Mouse (Mus musculus) intestine, embryonic 16.5 days (tissue): ENCODE results near the gene Med29. TPM values are rescaled to one million over a fixed set of nuclear protein-coding genes. Genes with fewer than 3 reads are reported as not detected.

Experiments
- ATAC-seq: fragments of 200-750 bp; cut with Nextera tagmentation; 2 replicates; pipeline ENCODE4 v1.8.0; 2017; ENCODE audit warnings: moderate TSS enrichment, moderate library complexity
- H3K27ac ChIP-seq: fragments of 300-500 bp; sonication (generic); 2 replicates; pipeline ENCODE4 v1.5.1; 2014; ENCODE audit warnings: mild to moderate bottlenecking, low read length
- H3K27me3 ChIP-seq: fragments of 300-500 bp; sonication (generic); replicated peaks from 2 replicates; pipeline ENCODE4 v1.6.1; 2014; ENCODE audit warnings: low read length, control low read depth, mixed read lengths; ENCODE audit not compliant: control insufficient read depth, insufficient read depth
- H3K36me3 ChIP-seq: fragments of 300-500 bp; sonication (generic); 2 replicates; pipeline ENCODE4 v1.6.1; 2014; ENCODE audit warnings: low read length, control low read depth; ENCODE audit not compliant: control insufficient read depth, insufficient read depth
- H3K4me1 ChIP-seq: fragments of 300-500 bp; sonication (generic); 2 replicates; pipeline ENCODE4 v1.6.1; 2014; ENCODE audit warnings: low read length, control low read depth, mixed read lengths; ENCODE audit not compliant: control insufficient read depth, insufficient read depth
- H3K4me2 ChIP-seq: fragments of 300-500 bp; sonication (generic); 2 replicates; pipeline ENCODE4 v1.6.1; 2014; ENCODE audit warnings: low read depth, low read length, control low read depth
- H3K4me3 ChIP-seq: fragments of 300-500 bp; sonication (generic); 2 replicates; pipeline ENCODE4 v1.5.1; 2014; ENCODE audit warnings: mild to moderate bottlenecking, low read length
- H3K9ac ChIP-seq: fragments of 300-500 bp; sonication (generic); 2 replicates; pipeline ENCODE4 v1.6.1; 2014; ENCODE audit warnings: low read depth, low read length
- H3K9me3 ChIP-seq: fragments of 300-500 bp; sonication (generic); 2 replicates; pipeline ENCODE4 v1.6.1; 2016; ENCODE audit warnings: low read length, control low read depth; ENCODE audit not compliant: control insufficient read depth
- WGBS: fragments of 180-500 bp; shearing (Covaris S2); extraction: QIAGEN DNeasy Blood & Tissue Kit; methylation state at CpG from one replicate; pipeline ENCODE4 v1.1.7; 2014; 5-methylcytosine and 5-hydroxymethylcytosine counted together
- polyA plus RNA-seq: library from polyadenylated mRNA; unstranded; fragments of >200 nt; fragmentation: Nextera tagmentation; extraction: Ambion mirVana; gene quantifications from 2 replicates; pipeline ENCODE4 v1.2.1, GENCODE M21; 2015

Gene Med29
- polyA plus RNA-seq, 1 experiment from 2014 or later, result 53.9 TPM

- ATAC-seq, result no peak
- WGBS, result 66% methylated on average over 3 of the region's 3 CpGs
Measured at GRCm38 (mm10) chr7:28354113-28354581, 38.4 kb downstream of the Med29 start.

GRCm38 (mm10) chr7:28353267-28353666 is 39.2 kb downstream of the Med29 start:
- no peak overlapping the region for H3K27ac ChIP-seq
- ATAC-seq, result no peak
- WGBS, result 95% methylated on average over 2 of the region's 2 CpGs
- H3K36me3 ChIP-seq, result peaks cover 27% of the 10 kb centered on the region
- no peaks in the 10 kb centered on the region for H3K27me3 ChIP-seq
- no peak overlapping the region for H3K4me2 ChIP-seq
- H3K4me3 ChIP-seq, result no peak overlapping the region
- no peaks in the 10 kb centered on the region for H3K9me3 ChIP-seq
- H3K9ac ChIP-seq, result no peak overlapping the region; the same call in 1 of the 2 replicates
- H3K4me1 ChIP-seq, result peaks cover 34% of the 10 kb centered on the region

More at GRCm38 (mm10) chr7:28354113-28354581, 38.4 kb downstream of the Med29 start:
- no peak overlapping the region for H3K27ac ChIP-seq
- H3K9ac ChIP-seq, result no peak overlapping the region
- H3K36me3 ChIP-seq, result peaks cover 27% of the 10 kb centered on the region
- H3K9me3 ChIP-seq, result no peaks in the 10 kb centered on the region
- no peaks in the 10 kb centered on the region for H3K27me3 ChIP-seq
- peaks cover 41% of the 10 kb centered on the region for H3K4me1 ChIP-seq
- no peak overlapping the region for H3K4me2 ChIP-seq
- no peak overlapping the region for H3K4me3 ChIP-seq

- Histone ChIP-seq H3K4me1 (peaks cover 19% of the 10 kb centered on the region), H3K4me2 (peak overlapping the region; percentile 86), H3K9me3 (no peaks in the 10 kb centered on the region), H3K27me3 (no peaks in the 10 kb centered on the region), H3K9ac (peak overlapping the region; percentile 99), H3K36me3 (peaks cover 27% of the 10 kb centered on the region), H3K27ac (peak overlapping the region; percentile 80; the same call in 1 of the 2 replicates), H3K4me3 (peak overlapping the region; percentile 90)
- WGBS, result 28% methylated on average over 4 of the region's 4 CpGs
- ATAC-seq, result no peak
Measured at GRCm38 (mm10) chr7:28351676-28352191, 40.8 kb downstream of the Med29 start.

- Histone ChIP-seq H3K4me2 (peak within 1 kb of the TSS; percentile 86), H3K36me3 (peaks cover 27% of the 10 kb centered on the region), H3K9ac (peak within 1 kb of the TSS; percentile 99), H3K27me3 (no peaks in the 10 kb centered on the region), H3K4me3 (peak within 1 kb of the TSS; percentile 90), H3K4me1 (peaks cover 17% of the 10 kb centered on the region), H3K27ac (peak within 1 kb of the TSS; percentile 81), H3K9me3 (no peaks in the 10 kb centered on the region)
- WGBS, result under 1% methylated on average over 50 of the region's 50 CpGs
- peak; percentile 92 for ATAC-seq
Measured at GRCm38 (mm10) chr7:28350155-28350883, 42.2 kb downstream of the Med29 start, which contains the start of gene Rps16. TSS of gene Rps16 (plus strand) at chr7:28350652.

GRCm38 (mm10) chr7:28348601-28349000 is 43.9 kb downstream of the Med29 start:
- H3K9ac ChIP-seq, result no peak overlapping the region
- no peaks in the 10 kb centered on the region for H3K9me3 ChIP-seq
- no peak overlapping the region for H3K4me2 ChIP-seq
- peaks cover 13% of the 10 kb centered on the region for H3K36me3 ChIP-seq
- no peak overlapping the region for H3K27ac ChIP-seq
- H3K4me3 ChIP-seq, result no peak overlapping the region
- no peaks in the 10 kb centered on the region for H3K27me3 ChIP-seq
- ATAC-seq, result no peak
- peaks cover 17% of the 10 kb centered on the region for H3K4me1 ChIP-seq
- 87% methylated on average over 7 of the region's 7 CpGs for whole genome bisulfite sequencing

- no peak overlapping the region for H3K4me2 ChIP-seq
- H3K27me3 ChIP-seq, result no peaks in the 10 kb centered on the region
- H3K9me3 ChIP-seq, result no peaks in the 10 kb centered on the region
- 64% methylated on average over 3 of the region's 3 CpGs for WGBS
- no peak for ATAC-seq
- H3K9ac ChIP-seq, result no peak overlapping the region
- peaks cover 5% of the 10 kb centered on the region for H3K36me3 ChIP-seq
- H3K4me1 ChIP-seq, result peaks cover 17% of the 10 kb centered on the region
- H3K27ac ChIP-seq, result no peak overlapping the region
- H3K4me3 ChIP-seq, result no peak overlapping the region
Measured at GRCm38 (mm10) chr7:28347746-28348145, 44.8 kb downstream of the Med29 start.

GRCm38 (mm10) chr7:28344637-28345036 is 47.9 kb downstream of the Med29 start:
- WGBS, result 4% methylated on average over 4 of the region's 4 CpGs

GRCm38 (mm10) chr7:28341381-28341780 is 51.1 kb downstream of the Med29 start:
- Histone ChIP-seq H3K9me3 (no peaks in the 10 kb centered on the region), H3K36me3 (no peaks in the 10 kb centered on the region), H3K9ac (no peak overlapping the region), H3K27me3 (no peaks in the 10 kb centered on the region), H3K27ac (peak overlapping the region; percentile 24; the same call in 1 of the 2 replicates), H3K4me1 (peaks cover 17% of the 10 kb centered on the region), H3K4me2 (no peak overlapping the region), H3K4me3 (no peak overlapping the region)
- 18% methylated on average over 7 of the region's 7 CpGs for WGBS
- peak; percentile 22; the same call in 1 of the 2 replicates for ATAC-seq

More at GRCm38 (mm10) chr7:28344637-28345036, 47.9 kb downstream of the Med29 start:
- no peak overlapping the region for H3K4me3 ChIP-seq
- H3K4me2 ChIP-seq, result no peak overlapping the region
- H3K9ac ChIP-seq, result no peak overlapping the region
- H3K4me1 ChIP-seq, result peaks cover 15% of the 10 kb centered on the region
- no peaks in the 10 kb centered on the region for H3K36me3 ChIP-seq
- no peaks in the 10 kb centered on the region for H3K9me3 ChIP-seq
- no peak overlapping the region for H3K27ac ChIP-seq
- ATAC-seq, result no peak
- H3K27me3 ChIP-seq, result no peaks in the 10 kb centered on the region

GRCm38 (mm10) chr7:28339213-28339917 is 53.1 kb downstream of the Med29 start:
- Histone ChIP-seq H3K9ac (peak overlapping the region; percentile 72), H3K4me3 (peak overlapping the region; percentile 95), H3K27me3 (no peaks in the 10 kb centered on the region), H3K9me3 (no peaks in the 10 kb centered on the region), H3K4me1 (peaks cover 17% of the 10 kb centered on the region), H3K27ac (peak overlapping the region; percentile 83), H3K36me3 (no peaks in the 10 kb centered on the region), H3K4me2 (peak overlapping the region; percentile 56)
- 73% methylated on average over 19 of the region's 19 CpGs for WGBS
- no peak for ATAC-seq
